Mouse (Mus musculus): ENCODE data around the gene Trmt5.

Gene Trmt5

GRCm38 (mm10) chr12:73286287-73287092, at the start of gene Trmt5, which contains the start of gene Slc38a6:
Gene Trmt5, minus strand, starts transcription at chr12:73286710.
Gene Slc38a6, plus strand, starts transcription at chr12:73286779.
- peak; percentile 88 for DNase-seq (ENCODE audit: low read depth in 1 of 2, low spot score in 2 of 2)

- no peak for DNase-seq (ENCODE audit: low read depth in 1 of 2, low spot score in 2 of 2)
Observed at GRCm38 (mm10) chr12:73334051-73334551, 47.6 kb upstream of the Trmt5 start.

GRCm38 (mm10) chr12:73332701-73333100, 46.2 kb upstream of the Trmt5 start:
- no peak for DNase-seq (ENCODE audit: low read depth in 1 of 2, low spot score in 2 of 2)

- no peak for DNase-seq (ENCODE audit: low read depth in 1 of 2, low spot score in 2 of 2)
Observed at GRCm38 (mm10) chr12:73330236-73330635, 43.7 kb upstream of the Trmt5 start.

GRCm38 (mm10) chr12:73328448-73329167, 42.1 kb upstream of the Trmt5 start:
- DNase-seq (ENCODE audit: low read depth in 1 of 2, low spot score in 2 of 2), result no peak

GRCm38 (mm10) chr12:73327381-73327780, 40.9 kb upstream of the Trmt5 start:
- DNase-seq (ENCODE audit: low read depth in 1 of 2, low spot score in 2 of 2), result no peak

- no peak for DNase-seq (ENCODE audit: low read depth in 1 of 2, low spot score in 2 of 2)
Observed at GRCm38 (mm10) chr12:73325617-73326016, 39.1 kb upstream of the Trmt5 start.

GRCm38 (mm10) chr12:73325181-73325580, 38.7 kb upstream of the Trmt5 start:
- no peak for DNase-seq (ENCODE audit: low read depth in 1 of 2, low spot score in 2 of 2)

- DNase-seq (ENCODE audit: low read depth in 1 of 2, low spot score in 2 of 2), result no peak
Observed at GRCm38 (mm10) chr12:73324742-73325141, 38.2 kb upstream of the Trmt5 start.

GRCm38 (mm10) chr12:73324180-73324586, 37.7 kb upstream of the Trmt5 start:
- no peak for DNase-seq (ENCODE audit: low read depth in 1 of 2, low spot score in 2 of 2)

- DNase-seq (ENCODE audit: low read depth in 1 of 2, low spot score in 2 of 2), result no peak
Observed at GRCm38 (mm10) chr12:73317706-73318686, 31.5 kb upstream of the Trmt5 start.

- no peak for DNase-seq (ENCODE audit: low read depth in 1 of 2, low spot score in 2 of 2)
Observed at GRCm38 (mm10) chr12:73308711-73309110, 22.2 kb upstream of the Trmt5 start.

GRCm38 (mm10) chr12:73307750-73308149, 21.2 kb upstream of the Trmt5 start:
- DNase-seq (ENCODE audit: low read depth in 1 of 2, low spot score in 2 of 2), result no peak

GRCm38 (mm10) chr12:73304636-73305035, 18.1 kb upstream of the Trmt5 start:
- no peak for DNase-seq (ENCODE audit: low read depth in 1 of 2, low spot score in 2 of 2)

GRCm38 (mm10) chr12:73300531-73300930, 14.0 kb upstream of the Trmt5 start:
- no peak for DNase-seq (ENCODE audit: low read depth in 1 of 2, low spot score in 2 of 2)

- DNase-seq (ENCODE audit: low read depth in 1 of 2, low spot score in 2 of 2), result no peak
Observed at GRCm38 (mm10) chr12:73298621-73299020, 12.1 kb upstream of the Trmt5 start.

- DNase-seq (ENCODE audit: low read depth in 1 of 2, low spot score in 2 of 2), result no peak
Observed at GRCm38 (mm10) chr12:73295505-73296140, 9.1 kb upstream of the Trmt5 start.

GRCm38 (mm10) chr12:73294884-73295283, 8.4 kb upstream of the Trmt5 start:
- no peak for DNase-seq (ENCODE audit: low read depth in 1 of 2, low spot score in 2 of 2)

- no peak for DNase-seq (ENCODE audit: low read depth in 1 of 2, low spot score in 2 of 2)
Observed at GRCm38 (mm10) chr12:73288626-73289025, 2.1 kb upstream of the Trmt5 start.

GRCm38 (mm10) chr12:73287609-73288008, 1.1 kb upstream of the Trmt5 start:
- no peak for DNase-seq (ENCODE audit: low read depth in 1 of 2, low spot score in 2 of 2)
